Mouse (Mus musculus): ENCODE data around the gene Hspd1.
"Not testable (repeated sequence)": the region's sequence is repeated elsewhere in the genome, so short reads cannot be mapped to it uniquely, and the experiment has no call there.

Gene Hspd1

GRCm38 (mm10) chr1:55087401-55087904 is 590 bp downstream of the Hspd1 start:
- no peak for DNase-seq (ENCODE audit: low spot score in 2 of 2)

DNA sequence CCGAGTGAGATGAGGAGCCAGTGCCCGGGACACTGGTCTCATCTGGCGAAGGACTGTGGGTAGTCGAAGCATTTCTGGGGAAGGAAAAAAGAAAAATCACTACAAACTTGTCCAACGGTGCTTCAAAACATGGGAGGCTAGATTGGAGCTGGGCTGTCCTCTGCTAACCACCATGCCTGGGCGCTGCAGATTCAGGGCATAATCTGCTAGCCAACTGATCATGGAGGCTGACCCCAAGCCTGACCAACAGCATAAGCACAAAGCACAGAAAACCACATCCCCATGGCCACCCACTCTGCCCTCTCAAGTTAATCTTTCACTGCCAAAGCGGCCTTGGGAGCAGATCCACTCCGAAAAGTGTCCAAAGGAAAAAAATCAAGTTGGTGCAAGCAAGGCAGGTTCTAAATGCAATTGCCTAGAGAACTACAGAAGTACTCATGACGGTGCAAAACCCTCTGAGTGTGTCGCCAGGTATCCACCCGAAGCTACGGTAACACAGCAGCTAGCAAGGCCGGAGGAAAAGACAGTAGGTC is 1.1 kb downstream of the Hspd1 start:
- DNase-seq (ENCODE audit: low spot score in 2 of 2), result peak in 1 of 2 experiments; percentile 24

- no peak for DNase-seq (ENCODE audit: low spot score in 2 of 2)
Measured at GRCm38 (mm10) chr1:55085781-55086366, 2.2 kb downstream of the Hspd1 start.

- DNase-seq (ENCODE audit: low spot score in 2 of 2), result no peak
Measured at GRCm38 (mm10) chr1:55082106-55082505, 5.9 kb downstream of the Hspd1 start.

DNA sequence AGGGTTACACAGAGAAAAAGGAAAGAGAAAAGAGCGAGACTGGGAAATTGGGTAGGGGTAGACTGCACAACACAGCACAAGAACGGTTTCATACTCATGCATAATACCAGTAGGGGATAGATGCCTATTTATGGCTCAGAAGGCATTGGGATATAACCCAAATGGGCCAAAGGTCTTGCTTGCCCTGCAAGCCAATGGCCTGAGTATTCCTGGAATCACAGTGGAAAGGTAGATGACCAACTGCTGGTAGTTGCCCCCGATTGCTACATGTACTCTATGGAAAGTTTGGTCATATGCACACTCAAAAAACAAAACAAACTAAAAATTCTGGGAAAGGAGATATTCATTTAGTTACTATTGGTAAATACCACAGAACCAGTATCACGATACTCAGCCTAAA is 8.4 kb downstream of the Hspd1 start:
- DNase-seq (ENCODE audit: low spot score in 2 of 2), result no peak

DNA sequence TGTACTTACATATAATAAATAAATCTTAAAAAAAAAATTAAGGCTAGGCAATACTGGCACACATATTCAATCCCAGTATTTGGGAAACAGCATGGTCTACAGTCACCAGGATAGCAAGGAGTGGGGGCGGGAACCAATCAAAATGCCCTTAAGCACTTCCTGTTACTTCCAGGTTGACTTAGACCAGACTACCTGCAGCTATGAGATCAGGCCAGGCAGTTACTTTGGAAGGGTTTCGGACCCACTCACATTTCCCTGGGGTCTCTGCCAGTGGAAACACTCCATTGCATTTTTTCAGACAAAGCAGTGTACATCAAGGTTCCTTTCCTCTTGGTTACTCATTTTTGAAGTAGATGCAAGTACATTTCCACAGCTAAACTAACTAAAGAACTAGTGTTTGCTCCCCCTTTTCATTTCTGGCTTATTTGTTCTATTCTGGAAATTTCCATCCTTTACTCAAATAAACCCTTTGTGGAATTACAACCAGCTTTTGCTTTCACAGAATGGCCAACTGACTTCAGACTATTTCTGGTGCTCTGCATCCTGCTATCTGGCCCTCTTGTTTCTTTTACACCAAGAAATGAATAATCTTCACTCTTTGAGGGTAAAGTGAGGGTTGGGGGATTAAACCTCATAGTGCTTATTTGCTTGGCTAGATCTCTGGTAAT is 11.1 kb downstream of the Hspd1 start:
- DNase-seq (ENCODE audit: low spot score in 2 of 2), result no peak

GRCm38 (mm10) chr1:55076395-55076743 is 11.7 kb downstream of the Hspd1 start:
- no peak for DNase-seq (ENCODE audit: low spot score in 2 of 2)

DNA sequence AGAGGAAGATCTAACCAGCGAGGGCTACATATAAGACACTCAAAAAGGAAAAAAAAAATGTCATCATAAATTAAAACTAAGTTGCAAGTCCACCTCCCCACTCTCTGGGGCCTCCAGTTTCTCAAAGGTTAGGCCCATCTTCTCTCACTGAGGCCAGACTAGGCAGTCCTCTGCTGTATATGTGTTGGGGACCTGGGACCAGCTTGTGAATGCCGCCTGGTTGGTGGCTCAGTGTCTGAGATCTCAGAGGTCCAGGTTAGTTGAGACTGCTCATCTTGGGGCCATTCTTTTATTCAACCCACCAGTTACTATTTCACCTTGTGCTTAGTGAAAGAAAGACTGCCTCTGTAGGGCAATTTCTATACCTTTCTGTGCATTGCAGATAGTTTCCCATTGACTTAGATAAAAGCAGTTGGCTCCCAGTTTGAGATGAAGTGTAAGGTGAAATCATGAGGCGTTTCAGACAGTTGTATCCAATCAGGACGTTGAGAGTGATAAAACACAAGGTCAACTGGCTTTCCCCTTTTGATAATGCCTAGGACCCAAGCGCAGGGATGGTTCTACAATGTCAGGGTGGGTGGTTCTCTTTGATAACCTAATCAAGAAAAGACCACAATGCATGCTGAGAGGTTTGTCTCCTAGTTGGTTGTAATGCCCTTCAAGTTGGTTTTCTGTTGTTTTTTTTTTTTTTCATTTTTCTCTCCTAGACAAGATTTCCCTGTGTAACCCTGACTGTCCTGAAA is 12.2 kb downstream of the Hspd1 start:
- DNase-seq (ENCODE audit: low spot score in 2 of 2), result no peak

DNA sequence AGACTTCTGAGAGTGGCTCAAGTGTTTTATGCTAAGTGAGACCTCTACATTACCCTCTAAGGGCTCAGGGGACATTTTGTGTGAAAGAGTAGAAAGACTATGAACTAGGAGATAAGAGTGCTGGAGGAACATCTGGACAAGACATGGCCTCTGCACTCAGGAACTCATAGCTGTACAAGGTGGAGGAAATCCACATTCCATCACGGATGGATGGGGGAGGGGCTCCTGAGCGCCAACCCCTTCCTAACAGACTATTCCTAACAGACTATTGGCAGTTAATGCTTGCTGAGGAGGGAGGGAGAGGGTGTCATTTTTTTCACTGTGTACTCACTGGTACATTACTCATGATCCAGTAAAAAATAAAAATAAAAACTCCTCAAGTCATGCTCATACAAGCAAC is 13.3 kb downstream of the Hspd1 start:
- DNase-seq (ENCODE audit: low spot score in 2 of 2), result no peak

DNA sequence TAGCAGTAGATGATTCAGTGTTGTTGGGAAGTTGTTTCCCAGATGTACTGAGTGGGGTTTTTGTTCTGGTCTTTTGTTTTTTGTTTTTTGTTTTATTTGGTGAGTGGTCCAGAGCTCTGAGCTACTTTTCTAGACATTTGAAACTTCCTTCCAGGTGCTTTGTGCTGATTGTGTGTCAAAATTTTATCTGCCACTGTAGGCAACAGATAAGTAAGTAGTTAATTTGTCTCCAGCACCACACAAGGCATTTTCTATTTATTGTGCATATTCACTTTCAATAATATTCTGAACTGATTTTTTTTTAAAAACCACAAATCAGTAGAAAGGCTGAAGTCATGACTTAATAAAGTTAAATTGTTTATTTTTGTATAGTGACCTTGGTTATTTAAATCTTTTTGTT is 15.7 kb downstream of the Hspd1 start:
- DNase-seq (ENCODE audit: low spot score in 2 of 2), result not testable (repeated sequence)

DNA sequence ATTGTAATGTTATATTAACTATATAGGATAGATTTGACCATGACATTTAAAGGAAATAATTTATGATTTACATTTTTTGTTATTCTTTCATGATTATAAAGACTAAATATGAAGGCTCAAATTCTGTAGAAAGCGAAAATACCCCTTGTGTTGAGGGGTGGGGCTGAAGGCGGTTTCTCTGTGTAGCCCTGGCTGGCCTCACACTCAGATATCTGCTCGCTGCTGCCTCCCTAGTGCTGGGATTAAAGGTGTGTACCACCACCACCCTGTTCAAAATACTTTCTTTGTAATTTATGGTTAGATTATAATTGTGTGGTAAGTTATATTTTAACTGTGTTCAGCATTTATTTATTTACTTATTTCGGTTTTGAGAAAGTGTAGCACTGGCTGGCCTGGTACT is 26.3 kb downstream of the Hspd1 start:
- DNase-seq (ENCODE audit: low spot score in 2 of 2), result no peak

- DNase-seq (ENCODE audit: low spot score in 2 of 2), result no peak
Measured at GRCm38 (mm10) chr1:55061099-55061498, 26.9 kb downstream of the Hspd1 start.

- DNase-seq (ENCODE audit: low spot score in 2 of 2), result not testable (repeated sequence)
Measured at GRCm38 (mm10) chr1:55058383-55058782, 29.7 kb downstream of the Hspd1 start.

GRCm38 (mm10) chr1:55055322-55056115 is 32.5 kb downstream of the Hspd1 start:
- no peak for DNase-seq (ENCODE audit: low spot score in 2 of 2)

DNA sequence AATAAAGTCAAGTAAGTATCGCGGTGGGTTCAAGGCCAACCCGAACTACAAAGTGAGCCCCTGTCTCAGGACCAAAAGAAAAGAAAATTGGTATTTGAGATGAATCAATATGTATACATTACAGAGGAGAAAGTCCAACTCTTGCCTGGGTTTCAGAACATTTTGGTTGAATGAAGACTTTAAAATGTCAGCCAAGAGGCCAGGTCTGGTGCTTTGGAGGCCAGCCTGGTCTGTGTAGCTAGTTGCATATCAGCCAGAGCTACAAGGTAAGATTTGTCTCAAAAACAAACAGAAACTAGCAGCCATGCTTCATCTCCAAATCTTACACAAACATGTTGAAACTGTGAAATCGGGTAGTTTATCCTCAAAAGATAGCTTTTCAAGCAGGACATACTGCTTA is 34.4 kb downstream of the Hspd1 start:
- DNase-seq (ENCODE audit: low spot score in 2 of 2), result no peak

DNA sequence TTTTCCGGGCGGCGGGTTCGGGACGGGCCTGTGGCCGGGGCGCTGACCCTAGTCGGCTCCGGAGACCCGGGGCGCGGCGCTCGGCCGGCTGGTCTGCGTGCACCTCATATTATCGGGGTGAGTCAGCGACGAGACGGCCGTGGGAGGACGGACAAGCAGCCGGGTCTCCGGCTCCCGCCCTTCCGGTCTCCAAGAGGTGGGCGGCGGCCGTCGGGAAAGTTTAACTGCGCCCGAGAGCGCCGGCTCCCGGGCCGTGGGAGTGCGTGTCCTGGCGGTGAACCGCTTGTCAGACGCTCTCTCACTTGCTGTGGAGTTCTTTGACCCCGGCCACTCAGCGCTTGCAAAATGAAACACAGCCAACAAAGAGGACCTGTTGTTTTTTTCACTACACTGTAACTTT is 35.0 kb downstream of the Hspd1 start:
- DNase-seq (ENCODE audit: low spot score in 2 of 2), result peak in 1 of 2 experiments; percentile 82

- DNase-seq (ENCODE audit: low spot score in 2 of 2), result peak; percentile 98
Measured at GRCm38 (mm10) chr1:55052355-55052953, 35.6 kb downstream of the Hspd1 start, which contains the start of gene Coq10b. TSS of gene Coq10b (plus strand) at chr1:55052770.

DNA sequence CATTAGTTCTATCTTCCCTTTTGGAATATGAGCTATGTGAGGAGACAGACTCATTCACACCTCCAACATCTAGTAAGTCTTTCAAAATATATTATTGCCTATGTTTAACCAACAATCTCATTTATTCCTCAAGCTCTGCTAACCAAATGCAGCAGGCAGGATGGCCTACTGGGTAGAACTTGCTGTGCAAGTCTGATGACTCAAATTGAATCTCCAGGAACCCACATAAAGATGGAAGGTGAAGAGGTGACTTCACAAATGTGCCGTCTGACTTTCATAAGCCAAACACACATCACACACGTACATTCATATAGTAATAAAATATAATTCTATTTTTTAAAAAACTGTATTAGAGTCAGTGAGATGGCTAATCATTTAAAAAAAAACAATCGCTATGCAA is 36.4 kb downstream of the Hspd1 start:
- no peak for DNase-seq (ENCODE audit: low spot score in 2 of 2)

- DNase-seq (ENCODE audit: low spot score in 2 of 2), result no peak
Measured at GRCm38 (mm10) chr1:55048841-55049587, 39.0 kb downstream of the Hspd1 start.

DNA sequence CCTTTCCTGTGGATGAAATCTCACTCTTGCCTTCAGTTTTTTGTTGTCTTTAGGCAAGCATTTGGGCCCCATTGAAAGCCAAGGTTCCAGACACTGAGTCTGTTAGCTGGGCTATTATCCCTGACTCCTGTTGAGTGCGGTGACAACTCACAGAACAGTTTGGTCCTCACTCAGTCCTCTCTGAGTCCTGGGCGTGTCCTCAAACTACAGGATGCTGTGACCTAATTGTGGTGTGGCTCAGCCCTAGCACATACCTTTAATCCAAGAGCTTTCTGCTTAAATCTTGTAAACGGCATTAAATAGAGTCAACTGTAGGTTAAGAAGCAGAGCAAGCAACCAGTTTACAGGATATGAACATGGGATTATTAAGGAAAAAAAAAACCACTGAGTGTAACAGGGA is 44.9 kb downstream of the Hspd1 start:
- DNase-seq (ENCODE audit: low spot score in 2 of 2), result no peak

DNA sequence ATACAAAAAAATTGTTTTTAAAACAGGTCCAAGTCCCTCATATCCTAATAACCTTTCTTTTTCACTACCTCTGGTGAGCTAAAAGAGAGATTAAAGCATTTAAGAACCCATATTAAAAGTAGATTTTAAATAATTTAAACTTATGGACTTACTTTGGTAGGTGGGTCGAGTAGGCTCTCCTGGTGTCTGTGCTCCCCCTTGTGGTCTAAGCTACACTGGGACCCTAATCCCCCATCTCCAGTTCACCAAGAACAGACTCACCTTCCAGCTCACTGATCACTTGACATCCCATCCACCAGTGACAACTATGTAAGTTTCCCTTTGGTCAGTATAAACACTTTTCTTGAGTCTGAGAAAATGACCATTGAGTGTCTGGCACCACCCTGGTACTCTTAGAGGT is 45.8 kb downstream of the Hspd1 start:
- DNase-seq (ENCODE audit: low spot score in 2 of 2), result no peak

All from spleen, postnatal 10 days (tissue).